21 mouse cellular contexts compared by ENCODE assay signal in genomic region chr15:25975810-25976209, GRCm38 (mm10).
"Had no signal": no experiment of that assay in that cellular context is flagged by ENCODE, and none has a peak within 500 bp of the region (broad histone marks: within the 10 kb centered on the region; RNA-seq: fewer than 3 reads in every experiment).

No protein-coding gene starts in this region.

- H3K36me3 ChIP-seq: limb, embryonic 12.5 days; limb, embryonic 15.5 days; lung, embryonic 15.5 days; midbrain, embryonic 10.5 days; stomach, embryonic 15.5 days had no signal

- H3K9ac ChIP-seq: limb, embryonic 12.5 days; limb, embryonic 15.5 days; liver, embryonic 14.5 days; lung, embryonic 15.5 days; neural tube, embryonic 13.5 days; stomach, embryonic 15.5 days had no signal

- DNase-seq: kidney, adult 9 months; kidney, postnatal 14 days; kidney, postnatal 4 days; left cerebral cortex, postnatal 4 days; lung, adult 18-20 months; lung, postnatal 10 days; lung, postnatal 36 days; midbrain, embryonic 14.5 days; retina, postnatal 1 day; right cerebral cortex, postnatal 4 days; spleen, adult 18-20 months; thymus, postnatal 25 days had no signal

- H3K9me3 ChIP-seq: limb, embryonic 12.5 days; limb, embryonic 15.5 days; lung, embryonic 15.5 days; megakaryocyte, embryonic 14.5 days; midbrain, embryonic 10.5 days; neural tube, embryonic 13.5 days; stomach, embryonic 15.5 days had no signal

- H3K4me3 ChIP-seq: limb, embryonic 12.5 days; limb, embryonic 15.5 days; lung, embryonic 15.5 days; megakaryocyte, embryonic 14.5 days; midbrain, embryonic 10.5 days; myocyte; neural tube, embryonic 13.5 days; stomach, embryonic 15.5 days had no signal

- H3K4me2 ChIP-seq: limb, embryonic 12.5 days; limb, embryonic 15.5 days; lung, embryonic 15.5 days; neural tube, embryonic 13.5 days; stomach, embryonic 15.5 days had no signal

- H3K27me3 ChIP-seq: limb, embryonic 12.5 days; limb, embryonic 15.5 days; lung, embryonic 15.5 days; megakaryocyte, embryonic 14.5 days; neural tube, embryonic 13.5 days; stomach, embryonic 15.5 days had no signal

- H3K27ac ChIP-seq: limb, embryonic 12.5 days; limb, embryonic 15.5 days; liver, embryonic 14.5 days; lung, embryonic 15.5 days; midbrain, embryonic 10.5 days; neural tube, embryonic 13.5 days; stomach, embryonic 15.5 days had no signal

- H3K4me1 ChIP-seq: limb, embryonic 12.5 days; limb, embryonic 15.5 days; lung, embryonic 15.5 days; megakaryocyte, embryonic 14.5 days; midbrain, embryonic 10.5 days; neural tube, embryonic 13.5 days; stomach, embryonic 15.5 days had no signal
